Mouse (Mus musculus): Measurements from ENCODE around the gene Ptk7. TPM values are rescaled to one million over a fixed set of nuclear protein-coding genes. Genes with fewer than 3 reads are reported as not detected.

Gene Ptk7
- 145 and 172 TPM in 2 replicates for polyA plus RNA-seq (2011; ENCODE audit: insufficient read length, low read depth, missing spikeins)

- H3K27ac ChIP-seq (ENCODE audit: insufficient read depth, low read length) = peak within 1 kb of the TSS; percentile 93
- H3K4me3 ChIP-seq (ENCODE audit: insufficient read depth, low read length) = peak within 1 kb of the TSS; percentile 84
- TF ChIP-seq POLR2A (IDR thresholded peaks at IDR 0.05; ENCODE audit: low read depth, low read length) = peak; percentile 54
- TF ChIP-seq CTCF (IDR thresholded peaks at IDR 0.05; ENCODE audit: borderline replicate concordance, insufficient read depth, low read length) = no peak
- peaks cover 2% of the 10 kb centered on the region; the same call in 1 of the 2 replicates for H3K4me1 ChIP-seq (ENCODE audit: control insufficient read depth, insufficient read depth, low read length)
These were observed at the start of gene Ptk7 for GRCm38 (mm10) chr17:46628791-46629684. Gene Ptk7 (minus strand): TSS chr17:46629504.

- Histone ChIP-seq H3K4me3 (ENCODE audit: insufficient read depth, low read length) (peak overlapping the region; percentile 84), H3K4me1 (ENCODE audit: control insufficient read depth, insufficient read depth, low read length) (peaks cover 8% of the 10 kb centered on the region), H3K27ac (ENCODE audit: insufficient read depth, low read length) (peak overlapping the region; percentile 4; the same call in 1 of the 2 replicates)
- TF ChIP-seq POLR2A (IDR thresholded peaks at IDR 0.05; ENCODE audit: low read depth, low read length) (no peak), CTCF (IDR thresholded peaks at IDR 0.05; ENCODE audit: borderline replicate concordance, insufficient read depth, low read length) (no peak)
These were observed 49.6 kb upstream of the Ptk7 start for GRCm38 (mm10) chr17:46678911-46679310.

DNA sequence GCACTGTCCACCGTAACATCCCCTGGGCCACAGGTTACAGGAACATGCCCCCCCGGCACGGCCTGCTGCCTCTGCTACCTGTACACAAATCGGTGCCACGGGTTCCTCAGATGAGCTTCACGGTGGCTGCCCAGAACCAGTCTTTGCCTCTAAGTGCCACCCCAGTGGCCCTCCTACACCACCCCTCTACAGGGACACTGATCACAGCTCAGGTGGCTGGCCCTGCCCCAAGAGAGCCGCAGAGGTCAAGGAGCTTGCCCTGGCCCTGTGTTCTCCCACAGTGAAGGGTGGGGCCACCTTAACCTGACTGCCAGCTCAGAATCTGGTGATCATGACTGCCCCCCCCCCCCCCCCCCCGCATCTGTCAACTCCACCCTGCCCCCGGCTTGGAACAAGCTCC lies 49.1 kb upstream of the Ptk7 start, which contains the start of gene Mea1:
Mea1 (plus strand) TSS at position 378 of the 400 bp plus-strand sequence.
- no peak for TF ChIP-seq CTCF (IDR thresholded peaks at IDR 0.05; ENCODE audit: borderline replicate concordance, insufficient read depth, low read length)
- TF ChIP-seq POLR2A (IDR thresholded peaks at IDR 0.05; ENCODE audit: low read depth, low read length) = no peak
- Histone ChIP-seq H3K27ac (ENCODE audit: insufficient read depth, low read length) (peak within 1 kb of the TSS; percentile 4; the same call in 1 of the 2 replicates), H3K4me3 (ENCODE audit: insufficient read depth, low read length) (peak within 1 kb of the TSS; percentile 84), H3K4me1 (ENCODE audit: control insufficient read depth, insufficient read depth, low read length) (peaks cover 8% of the 10 kb centered on the region)

GRCm38 (mm10) chr17:46674530-46675283 lies 45.4 kb upstream of the Ptk7 start:
- TF ChIP-seq POLR2A (IDR thresholded peaks at IDR 0.05; ENCODE audit: low read depth, low read length) (no peak), CTCF (IDR thresholded peaks at IDR 0.05; ENCODE audit: borderline replicate concordance, insufficient read depth, low read length) (no peak)
- H3K4me3 ChIP-seq (ENCODE audit: insufficient read depth, low read length) = no peak overlapping the region
- peaks cover 8% of the 10 kb centered on the region for H3K4me1 ChIP-seq (ENCODE audit: control insufficient read depth, insufficient read depth, low read length)
- H3K27ac ChIP-seq (ENCODE audit: insufficient read depth, low read length) = peak overlapping the region; percentile 83

- TF ChIP-seq POLR2A (IDR thresholded peaks at IDR 0.05; ENCODE audit: low read depth, low read length) (peak; percentile 86), CTCF (IDR thresholded peaks at IDR 0.05; ENCODE audit: borderline replicate concordance, insufficient read depth, low read length) (no peak)
- Histone ChIP-seq H3K27ac (ENCODE audit: insufficient read depth, low read length) (peak within 1 kb of the TSS; percentile 84), H3K4me3 (ENCODE audit: insufficient read depth, low read length) (peak within 1 kb of the TSS; percentile 75), H3K4me1 (ENCODE audit: control insufficient read depth, insufficient read depth, low read length) (peaks cover 8% of the 10 kb centered on the region)
These were observed 44.7 kb upstream of the Ptk7 start, which contains the start of gene Rrp36 for GRCm38 (mm10) chr17:46673850-46674529. Gene Rrp36 (minus strand): TSS chr17:46674352.

- TF ChIP-seq CTCF (IDR thresholded peaks at IDR 0.05; ENCODE audit: borderline replicate concordance, insufficient read depth, low read length) = no peak
- no peak for TF ChIP-seq POLR2A (IDR thresholded peaks at IDR 0.05; ENCODE audit: low read depth, low read length)
- Histone ChIP-seq H3K4me3 (ENCODE audit: insufficient read depth, low read length) (no peak overlapping the region), H3K27ac (ENCODE audit: insufficient read depth, low read length) (no peak overlapping the region)
These were observed 40.6 kb upstream of the Ptk7 start for GRCm38 (mm10) chr17:46669911-46670310.

GRCm38 (mm10) chr17:46667712-46668111 lies 38.4 kb upstream of the Ptk7 start:
- no peak overlapping the region for H3K4me3 ChIP-seq (ENCODE audit: insufficient read depth, low read length)
- H3K27ac ChIP-seq (ENCODE audit: insufficient read depth, low read length) = no peak overlapping the region
- no peaks in the 10 kb centered on the region for H3K4me1 ChIP-seq (ENCODE audit: control insufficient read depth, insufficient read depth, low read length)
- TF ChIP-seq POLR2A (IDR thresholded peaks at IDR 0.05; ENCODE audit: low read depth, low read length) = no peak
- TF ChIP-seq CTCF (IDR thresholded peaks at IDR 0.05; ENCODE audit: borderline replicate concordance, insufficient read depth, low read length) = no peak

More at GRCm38 (mm10) chr17:46669911-46670310, 40.6 kb upstream of the Ptk7 start:
- H3K4me1 ChIP-seq (ENCODE audit: control insufficient read depth, insufficient read depth, low read length) = peaks cover 5% of the 10 kb centered on the region

DNA sequence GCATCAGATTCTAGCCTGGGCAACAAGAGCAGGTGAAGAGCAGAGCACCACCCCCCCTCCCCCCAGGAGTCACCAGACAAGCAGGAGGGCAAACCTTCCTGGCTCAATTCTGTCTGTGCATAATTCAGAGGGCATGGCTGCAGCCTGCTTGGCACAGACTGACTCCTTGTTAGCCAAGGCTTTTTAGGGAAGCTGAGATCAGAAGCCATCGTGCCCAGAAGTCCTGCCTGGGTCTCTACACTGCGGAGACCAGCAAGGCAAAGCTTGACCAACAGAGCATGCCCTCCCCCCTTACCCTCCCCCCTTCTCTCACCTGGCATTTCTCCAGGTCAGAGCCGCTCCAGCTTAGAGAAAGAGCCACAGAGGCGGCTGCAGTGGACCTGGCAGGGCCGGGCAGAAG lies 33.4 kb upstream of the Ptk7 start:
- no peak for TF ChIP-seq CTCF (IDR thresholded peaks at IDR 0.05; ENCODE audit: borderline replicate concordance, insufficient read depth, low read length)
- no peak for TF ChIP-seq POLR2A (IDR thresholded peaks at IDR 0.05; ENCODE audit: low read depth, low read length)
- Histone ChIP-seq H3K4me1 (ENCODE audit: control insufficient read depth, insufficient read depth, low read length) (no peaks in the 10 kb centered on the region), H3K4me3 (ENCODE audit: insufficient read depth, low read length) (no peak overlapping the region), H3K27ac (ENCODE audit: insufficient read depth, low read length) (no peak overlapping the region)

DNA sequence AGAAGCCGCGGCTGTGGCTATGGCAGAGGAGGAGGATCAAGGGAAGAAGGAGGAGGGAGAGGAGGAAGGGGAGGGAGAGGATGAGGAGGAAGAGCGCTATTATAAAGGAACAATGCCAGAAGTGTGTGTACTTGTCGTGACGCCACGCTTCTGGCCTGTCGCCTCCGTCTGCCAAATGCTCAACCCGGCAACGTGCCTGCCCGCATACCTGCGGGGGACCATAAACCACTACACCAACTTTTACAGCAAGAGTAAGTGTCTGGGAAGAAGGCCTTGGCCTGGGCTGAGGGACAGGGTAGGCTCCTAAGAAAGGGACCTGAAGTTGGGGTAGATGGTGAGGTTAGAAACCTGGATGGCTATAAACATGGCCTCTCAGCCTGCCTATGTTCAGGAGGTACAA lies 32.7 kb upstream of the Ptk7 start:
- Histone ChIP-seq H3K4me1 (ENCODE audit: control insufficient read depth, insufficient read depth, low read length) (no peaks in the 10 kb centered on the region), H3K4me3 (ENCODE audit: insufficient read depth, low read length) (no peak overlapping the region), H3K27ac (ENCODE audit: insufficient read depth, low read length) (no peak overlapping the region)
- TF ChIP-seq CTCF (IDR thresholded peaks at IDR 0.05; ENCODE audit: borderline replicate concordance, insufficient read depth, low read length) (no peak), POLR2A (IDR thresholded peaks at IDR 0.05; ENCODE audit: low read depth, low read length) (no peak)
